Mouse (Mus musculus): ENCODE measurements around the gene Upk3a.
"Not testable (repeated sequence)": the region's sequence is repeated elsewhere in the genome, so short reads cannot be mapped to it uniquely, and the experiment has no call there.

Upk3a gene

DNA sequence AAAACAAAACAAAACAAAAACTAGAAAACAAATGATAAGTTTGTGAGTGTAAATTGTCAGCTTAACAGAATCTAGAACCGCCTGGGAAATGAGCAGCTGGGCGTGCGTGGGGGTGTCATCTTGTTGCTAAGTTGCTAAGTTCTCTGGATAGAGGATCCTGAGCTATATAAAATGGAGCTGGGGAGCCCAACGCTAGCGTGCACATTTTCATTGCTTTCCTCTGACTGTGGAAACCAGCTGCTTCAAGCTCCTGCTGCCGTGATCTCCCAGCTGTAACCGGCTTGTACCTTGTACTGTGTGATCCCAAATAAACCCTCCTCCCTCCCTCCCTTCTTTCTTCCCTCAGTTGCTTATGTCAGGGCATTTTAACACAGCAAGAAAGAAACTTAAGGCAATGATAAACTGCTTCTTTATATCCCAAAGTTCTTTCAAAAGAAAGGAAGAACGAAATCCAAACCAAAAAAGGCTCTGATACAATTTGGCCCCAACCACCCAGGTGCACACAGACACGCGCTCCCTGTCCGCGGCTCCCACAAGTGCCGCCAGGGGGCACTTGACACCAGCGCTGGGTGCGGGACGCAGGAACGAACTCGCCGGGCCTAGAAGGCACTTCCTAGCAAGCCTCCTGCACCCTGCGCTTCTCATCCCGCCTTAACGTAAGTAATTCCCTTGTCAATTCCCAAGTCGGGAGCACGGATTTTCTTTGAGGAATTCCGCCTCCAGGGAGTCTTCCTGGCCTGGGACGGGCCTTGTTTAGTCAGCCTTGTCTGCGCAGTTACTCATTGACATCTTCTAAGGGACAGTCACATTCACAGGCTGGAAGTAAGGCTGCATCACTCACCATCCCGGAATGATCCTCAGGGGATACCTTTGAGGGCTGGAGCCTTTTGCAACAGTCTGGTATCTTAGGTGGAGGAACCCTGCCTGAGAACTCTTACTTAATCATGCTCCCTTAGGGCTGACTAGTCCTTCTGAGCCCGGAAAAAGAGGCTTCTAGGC is 15.7 kb upstream of the Upk3a start:
- DNase-seq: peak; percentile 76 to 88

DNA sequence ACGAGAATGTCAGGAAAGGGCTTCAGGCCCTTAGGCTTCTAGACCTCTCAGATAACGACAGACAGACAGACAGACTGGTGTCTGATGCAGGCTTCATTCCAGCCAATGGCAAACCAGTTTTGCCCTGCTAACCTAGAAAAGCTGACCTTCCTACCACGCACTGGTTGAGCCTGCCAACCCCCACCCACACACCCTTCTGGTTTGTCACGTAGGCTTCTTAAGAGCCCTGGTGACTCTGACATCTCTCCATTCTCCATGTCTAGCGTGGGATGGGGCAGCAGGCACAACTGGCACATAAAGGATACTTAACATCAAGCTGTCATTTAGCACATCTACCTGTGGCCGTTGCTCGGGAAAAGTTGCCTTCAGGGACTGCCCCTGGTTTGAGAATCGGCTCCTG is 7.3 kb upstream of the Upk3a start:
- DNase-seq: no peak

DNA sequence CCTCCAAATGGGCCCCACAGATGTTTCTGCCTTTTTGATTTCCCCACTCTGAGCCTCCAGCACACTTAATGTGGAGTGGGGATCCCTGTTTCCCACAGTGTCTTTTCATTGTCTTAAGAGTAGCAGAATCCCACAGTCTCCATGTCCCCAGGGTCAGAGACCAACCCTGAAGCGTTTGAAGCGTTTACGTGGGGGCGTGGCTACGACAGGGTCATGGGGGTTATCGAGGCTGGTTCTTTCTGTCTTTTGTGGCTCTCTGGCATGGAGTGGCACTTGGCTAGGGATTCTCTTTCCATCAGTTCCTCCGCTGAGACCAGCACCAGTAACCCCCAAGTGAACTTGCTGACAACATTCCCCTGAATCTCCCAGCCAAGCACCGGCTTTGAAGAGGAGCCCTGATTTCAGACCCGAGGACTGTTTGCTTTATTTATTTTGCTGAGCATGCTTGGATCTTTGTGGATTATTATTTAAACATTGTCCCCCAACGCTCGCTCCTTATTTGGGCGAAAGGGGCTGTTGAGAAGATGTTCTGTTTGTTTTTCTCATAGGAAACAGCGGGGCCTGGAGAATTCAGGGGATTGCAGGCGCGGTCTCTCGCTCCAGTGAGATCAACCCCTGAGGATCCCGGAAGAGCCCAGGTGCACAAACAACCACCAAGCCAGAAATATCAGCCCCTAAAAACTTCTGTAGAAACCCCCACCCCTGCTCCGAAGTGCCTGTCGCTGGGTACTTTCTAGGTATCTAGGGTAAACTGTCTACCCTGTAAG is 4.9 kb upstream of the Upk3a start:
- no peak for DNase-seq

DNA sequence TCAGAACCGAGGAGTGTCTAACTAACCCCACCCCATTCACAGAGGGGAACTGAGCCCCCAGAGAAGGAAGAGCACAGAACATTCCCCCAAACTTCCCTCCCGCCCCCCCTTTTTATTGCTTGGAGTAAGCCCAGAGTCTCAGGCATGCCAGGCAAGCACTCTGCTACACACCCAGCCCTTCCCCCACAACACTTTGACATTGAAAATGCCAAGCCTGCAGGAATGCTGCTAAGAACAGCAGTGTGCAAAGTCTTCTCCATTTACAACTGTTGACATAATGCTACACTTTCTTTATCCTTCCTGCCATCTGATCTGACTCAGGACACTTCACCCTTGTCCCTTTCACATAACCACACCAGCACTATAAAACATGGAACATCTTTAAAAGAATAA is 4.3 kb upstream of the Upk3a start:
- no peak for DNase-seq

DNA sequence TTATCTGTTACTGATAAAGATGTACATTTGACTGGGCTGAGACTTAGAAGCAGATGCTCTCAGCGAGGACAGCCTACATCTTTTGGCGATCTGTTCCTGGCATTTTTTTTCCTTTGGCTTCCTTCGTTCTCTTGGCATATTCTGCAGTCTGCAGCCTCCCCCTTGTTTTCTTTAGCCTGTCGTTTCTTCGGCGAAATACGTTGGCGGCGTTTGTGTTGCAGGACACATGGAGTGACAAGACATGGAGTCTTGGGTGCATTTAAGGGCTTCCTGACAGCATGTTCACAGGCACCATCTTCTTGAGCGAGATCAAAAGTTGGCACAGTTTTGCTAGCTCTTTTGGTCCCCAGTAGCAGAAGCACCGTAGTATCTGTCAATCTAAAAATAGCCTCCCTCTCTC is 1.2 kb upstream of the Upk3a start:
- DNase-seq: no peak

DNA sequence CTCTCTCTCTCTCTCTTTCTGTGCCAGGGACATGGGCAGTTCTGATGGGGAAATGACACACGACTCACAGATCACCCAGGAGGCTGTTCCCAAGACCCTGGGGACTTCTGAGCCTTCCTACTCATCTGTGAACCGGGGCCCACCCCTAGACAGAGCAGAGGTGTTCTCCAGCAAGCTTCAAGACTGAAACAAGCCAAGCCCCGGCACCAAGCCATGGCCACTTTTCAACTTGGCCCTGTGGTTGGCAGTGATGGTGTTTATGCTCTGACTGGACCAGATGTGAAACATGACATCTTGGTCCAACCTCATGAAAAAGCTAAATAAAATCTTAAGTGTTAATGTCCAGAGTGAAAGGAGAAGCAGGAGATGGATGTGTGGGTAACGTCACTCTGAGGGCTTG is 5.3 kb downstream of the Upk3a start:
- DNase-seq: no peak

DNA sequence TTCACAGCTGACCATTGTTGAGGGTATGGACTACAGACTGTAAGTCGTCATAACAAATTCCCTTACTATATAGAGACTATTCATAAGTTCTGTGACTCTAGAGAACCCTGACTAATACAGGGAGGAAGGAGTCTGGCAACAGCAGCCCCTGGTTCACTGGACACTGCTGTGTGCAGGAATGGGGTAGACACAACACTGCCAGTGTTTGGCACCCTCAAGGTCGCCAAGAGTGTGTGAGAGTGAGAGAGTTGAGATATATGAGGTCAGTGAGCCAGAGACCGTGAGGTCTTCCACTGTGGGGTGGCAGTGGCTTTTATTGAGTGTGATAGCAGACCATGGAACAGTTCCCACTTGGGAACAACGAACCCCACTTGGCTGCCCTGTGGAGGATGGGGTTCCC is 9.3 kb downstream of the Upk3a start:
- DNase-seq: no peak

DNA sequence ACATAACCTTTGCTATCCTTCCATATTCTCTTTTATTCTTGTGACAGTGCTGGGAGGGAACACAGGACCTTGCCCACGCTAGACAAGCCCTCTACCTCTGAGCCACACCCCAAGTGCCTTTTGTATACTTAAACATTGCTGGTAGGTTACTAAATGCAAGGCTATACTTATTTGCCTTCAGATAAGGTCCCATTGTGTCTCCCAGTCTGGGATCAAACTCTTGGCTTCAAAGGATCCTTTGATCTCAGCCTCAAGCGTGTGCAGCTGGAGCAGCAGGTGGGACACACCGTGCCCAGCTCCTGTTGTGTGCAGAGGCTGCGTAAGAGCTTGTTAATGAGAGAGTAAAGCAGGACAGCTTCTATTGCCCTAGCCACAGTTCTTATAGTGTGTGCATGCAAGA is 10.8 kb downstream of the Upk3a start:
- no peak for DNase-seq

DNA sequence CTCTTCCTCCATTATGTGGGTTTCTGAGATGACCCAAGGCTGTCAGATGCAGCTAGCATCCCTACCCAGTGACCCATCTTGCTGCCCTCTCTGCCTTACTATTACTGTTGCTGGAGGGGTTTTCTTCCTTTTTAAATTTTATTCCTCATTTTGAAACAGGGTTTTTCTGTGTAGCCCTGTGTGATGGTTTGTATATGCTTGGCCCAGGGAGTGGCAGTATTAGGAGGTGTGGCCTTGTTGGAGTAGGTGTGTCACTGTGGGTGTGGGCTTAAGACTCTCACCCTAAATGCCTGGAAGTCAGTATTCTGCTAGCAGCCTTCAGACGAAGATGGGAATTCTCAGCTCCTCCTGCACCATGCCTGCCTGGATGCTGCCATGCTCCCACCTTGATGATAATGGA is 11.7 kb downstream of the Upk3a start, which contains the start of gene Fam118a:
TSS of gene Fam118a (plus strand) at position 301 of the 400 bp plus-strand sequence.
- not testable (repeated sequence) for DNase-seq

DNA sequence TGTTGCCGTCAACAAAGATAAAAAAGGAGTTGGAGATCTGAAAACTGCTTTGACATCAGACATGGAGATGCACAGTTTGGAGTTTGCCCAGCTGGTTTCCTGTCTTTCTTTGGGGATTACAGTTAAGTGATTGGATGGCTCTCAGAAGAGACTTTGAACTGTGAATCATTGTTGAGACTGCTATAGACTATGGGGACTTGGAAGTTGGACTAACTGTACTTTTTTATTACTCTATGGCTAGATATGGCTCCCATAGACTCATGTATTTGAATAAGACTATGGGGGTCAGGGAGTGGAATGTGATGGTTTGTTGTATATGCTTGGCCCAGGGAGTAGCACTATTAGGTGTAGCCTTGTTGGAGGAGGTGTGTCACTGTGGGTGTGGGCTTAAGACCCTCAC is 13.7 kb downstream of the Upk3a start:
- DNase-seq: not testable (repeated sequence)

DNA sequence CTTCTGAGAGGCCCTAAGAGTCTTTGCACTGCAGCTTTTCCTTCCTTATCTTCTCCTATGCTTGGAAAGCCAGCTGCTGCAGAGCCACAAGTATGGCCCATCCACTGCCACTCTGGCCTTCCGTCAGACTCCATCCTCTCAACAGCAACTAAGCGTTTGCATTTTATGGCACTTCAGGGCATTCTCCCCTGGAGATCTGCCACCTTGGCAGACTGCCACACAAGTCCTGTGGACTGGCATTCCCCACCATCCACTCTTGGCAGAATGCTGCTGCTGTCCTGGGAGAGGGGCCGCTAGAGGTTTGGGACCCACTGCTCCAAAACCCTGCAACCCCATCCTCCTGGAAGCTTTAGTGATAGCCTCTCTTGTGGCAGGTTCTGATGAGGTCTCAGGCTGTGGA is 14.9 kb downstream of the Upk3a start:
- DNase-seq: no peak

DNA sequence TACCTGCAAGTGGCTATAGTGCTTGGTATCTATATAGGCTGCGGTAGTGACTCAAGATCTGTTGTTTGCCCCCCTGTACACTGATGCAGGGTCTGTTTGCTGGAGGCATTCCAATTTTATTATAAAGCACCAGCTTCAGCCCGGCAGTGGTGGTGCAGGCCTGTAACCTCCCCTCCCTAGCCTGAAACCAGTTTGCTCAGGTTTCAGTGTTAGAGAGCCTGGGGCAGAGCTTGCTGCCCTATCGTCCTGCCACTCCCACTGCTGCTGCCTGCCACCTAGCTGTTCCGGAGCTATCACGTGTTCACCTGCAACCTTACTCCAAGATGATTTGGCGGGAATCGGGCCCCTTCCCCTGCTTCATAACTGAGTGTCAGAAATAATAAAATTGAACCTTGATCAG is 17.0 kb downstream of the Upk3a start:
- not testable (repeated sequence) for DNase-seq

DNA sequence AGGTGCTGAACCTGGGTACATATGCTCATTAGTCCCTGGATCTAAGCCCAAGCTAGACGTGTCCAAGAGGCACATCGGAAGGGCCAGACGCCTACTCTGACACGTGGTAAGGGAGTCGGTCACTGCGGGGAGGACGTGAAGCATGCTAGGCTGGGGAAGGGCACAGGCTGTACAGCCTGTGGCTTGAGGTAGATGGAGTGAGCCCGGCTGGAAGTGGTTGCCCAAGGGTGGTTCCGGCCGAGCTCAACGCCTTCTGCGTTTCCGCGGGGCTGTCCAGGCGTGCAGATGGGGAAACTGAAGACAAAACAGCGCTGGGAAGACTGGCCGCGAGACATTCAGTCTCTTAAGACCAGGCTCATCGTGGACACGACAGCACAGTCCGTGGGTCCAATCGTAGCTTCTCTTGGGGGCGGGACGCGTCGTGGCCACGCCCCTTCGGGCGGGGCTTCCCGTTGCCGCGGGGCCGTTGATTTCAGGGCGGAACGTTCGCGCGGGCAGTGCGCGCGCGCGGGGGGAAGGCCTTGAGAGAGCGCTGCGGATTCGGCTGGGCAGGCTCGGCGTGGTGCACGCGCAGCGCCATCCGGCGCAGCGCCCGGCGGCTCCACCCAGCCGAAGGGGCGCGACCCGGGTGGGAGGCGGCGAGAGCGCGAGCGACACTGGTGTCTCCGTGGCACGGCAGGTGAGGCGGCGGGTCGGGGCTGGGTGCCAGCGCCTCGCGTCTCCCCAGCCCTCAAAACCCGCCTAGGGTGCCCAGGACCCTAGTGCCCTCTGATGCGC is 19.8 kb downstream of the Upk3a start:
- peak; percentile 95 to 99 for DNase-seq

DNA sequence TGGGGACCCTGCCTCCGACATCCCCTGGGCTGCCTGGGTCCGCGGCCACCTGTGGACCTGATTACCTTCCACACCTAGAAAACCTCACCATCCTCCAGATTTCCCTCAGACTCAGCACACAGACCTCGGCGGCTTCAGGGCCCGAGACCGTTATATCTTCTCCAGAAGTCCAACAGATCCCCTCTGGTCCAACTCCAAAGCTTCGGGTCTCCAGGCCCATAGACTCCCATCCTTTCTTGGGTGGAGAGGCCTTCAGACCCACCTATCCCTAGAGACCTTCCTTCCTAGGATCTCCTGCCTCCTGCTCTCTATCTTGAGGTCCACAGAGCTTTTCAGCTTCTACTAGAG is 20.4 kb downstream of the Upk3a start:
- DNase-seq: no peak

DNA sequence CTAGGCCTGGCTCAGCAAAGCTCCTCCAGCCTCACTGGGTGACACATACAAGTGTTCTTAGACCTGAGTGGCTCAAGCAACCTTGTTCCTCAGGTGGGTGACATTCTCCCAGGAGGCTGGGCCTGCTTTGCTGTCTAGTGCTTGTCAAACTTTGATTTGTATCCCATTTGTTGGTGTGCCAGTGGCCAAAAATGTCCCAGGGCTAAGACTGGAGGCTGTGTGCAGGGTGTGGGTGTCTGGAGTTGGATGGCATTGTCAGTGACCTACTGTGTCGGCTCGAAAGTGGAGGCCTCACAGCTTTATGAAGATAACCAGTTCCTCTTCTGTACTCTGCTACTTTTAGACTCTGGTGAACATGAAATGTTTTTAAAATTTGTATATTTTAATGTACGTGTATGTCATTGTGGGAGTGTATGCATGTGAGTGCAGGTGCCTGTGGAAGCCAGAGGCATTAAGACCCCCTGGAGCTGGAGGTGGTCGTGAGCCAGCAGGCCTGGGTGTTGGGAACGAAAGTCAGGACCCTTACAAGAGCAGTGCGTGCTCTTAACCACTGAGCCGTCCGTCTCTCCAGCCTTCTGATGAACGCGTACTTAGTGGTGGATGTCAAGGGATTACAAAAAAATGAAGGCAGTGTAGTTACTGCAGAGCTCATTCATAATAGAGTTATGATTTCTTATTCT is 24.7 kb downstream of the Upk3a start:
- no peak for DNase-seq

DNA sequence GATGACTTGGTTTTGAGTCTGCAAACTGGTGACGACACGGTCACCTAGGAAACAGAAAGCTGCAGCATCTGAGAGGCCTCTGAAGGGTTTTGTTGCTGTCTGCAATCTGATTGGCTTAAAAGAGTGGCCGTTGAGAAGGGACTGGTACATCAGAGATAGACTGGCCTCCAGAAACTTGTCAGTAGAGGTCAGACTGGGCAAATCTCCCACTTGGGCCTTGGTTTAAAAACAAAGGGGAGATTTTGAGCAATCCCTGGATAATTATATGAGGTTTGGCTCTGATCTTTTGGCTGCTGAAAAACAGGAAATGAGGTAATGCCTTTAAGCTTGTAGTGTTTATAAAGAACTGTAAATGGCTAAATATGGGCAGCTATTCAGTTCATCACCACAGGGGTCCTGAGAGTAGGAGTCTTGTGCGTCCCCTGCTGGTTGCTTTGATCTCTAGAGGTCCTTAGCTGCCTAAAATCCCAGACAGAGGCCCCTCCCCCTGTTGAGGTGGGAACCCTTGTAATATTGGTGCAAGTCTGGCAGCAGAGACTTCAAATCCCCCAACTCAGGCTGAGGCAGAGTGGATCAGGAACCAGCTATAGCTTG is 25.5 kb downstream of the Upk3a start:
- DNase-seq: peak; percentile 38 to 55

DNA sequence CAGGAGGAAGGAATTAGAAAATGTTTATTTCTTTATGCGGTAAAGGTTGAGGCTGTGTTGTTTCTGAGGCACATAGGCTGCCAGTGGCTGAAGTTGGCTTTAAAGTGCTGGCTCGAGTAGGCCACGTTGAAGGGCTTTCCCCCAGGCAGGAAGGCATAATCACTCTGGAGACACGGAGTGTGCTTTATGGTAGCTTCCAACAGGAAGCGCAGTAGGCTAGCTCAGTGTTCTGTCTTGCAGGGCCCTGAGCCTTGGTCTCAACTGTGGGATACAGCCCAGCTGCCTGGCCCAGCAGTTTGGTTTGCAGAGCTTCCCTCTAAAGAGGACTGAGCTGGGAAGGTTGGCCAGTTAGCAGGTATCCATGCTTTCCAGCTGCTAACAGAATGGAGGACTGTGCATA is 26.2 kb downstream of the Upk3a start:
- DNase-seq: no peak

DNA sequence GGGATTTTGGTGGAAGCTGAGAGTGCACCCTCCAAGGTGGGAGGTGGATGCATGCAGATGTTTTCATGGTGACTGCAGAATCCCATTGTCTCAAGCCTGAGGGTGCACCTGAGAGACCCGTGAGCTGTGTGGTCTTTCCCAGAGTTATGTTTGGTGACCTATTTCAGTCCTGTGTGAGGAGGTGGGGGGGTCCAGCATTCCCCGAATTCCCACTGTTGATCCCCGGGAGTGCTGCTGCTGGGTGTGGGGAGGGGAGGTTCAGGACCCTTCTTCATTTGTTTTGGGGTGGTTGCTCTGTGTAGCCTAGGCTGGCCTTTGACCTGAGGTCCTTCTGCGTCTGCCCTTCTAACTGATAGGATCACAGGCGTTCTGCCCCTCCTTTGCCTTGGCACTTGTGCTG is 26.8 kb downstream of the Upk3a start:
- no peak for DNase-seq

DNA sequence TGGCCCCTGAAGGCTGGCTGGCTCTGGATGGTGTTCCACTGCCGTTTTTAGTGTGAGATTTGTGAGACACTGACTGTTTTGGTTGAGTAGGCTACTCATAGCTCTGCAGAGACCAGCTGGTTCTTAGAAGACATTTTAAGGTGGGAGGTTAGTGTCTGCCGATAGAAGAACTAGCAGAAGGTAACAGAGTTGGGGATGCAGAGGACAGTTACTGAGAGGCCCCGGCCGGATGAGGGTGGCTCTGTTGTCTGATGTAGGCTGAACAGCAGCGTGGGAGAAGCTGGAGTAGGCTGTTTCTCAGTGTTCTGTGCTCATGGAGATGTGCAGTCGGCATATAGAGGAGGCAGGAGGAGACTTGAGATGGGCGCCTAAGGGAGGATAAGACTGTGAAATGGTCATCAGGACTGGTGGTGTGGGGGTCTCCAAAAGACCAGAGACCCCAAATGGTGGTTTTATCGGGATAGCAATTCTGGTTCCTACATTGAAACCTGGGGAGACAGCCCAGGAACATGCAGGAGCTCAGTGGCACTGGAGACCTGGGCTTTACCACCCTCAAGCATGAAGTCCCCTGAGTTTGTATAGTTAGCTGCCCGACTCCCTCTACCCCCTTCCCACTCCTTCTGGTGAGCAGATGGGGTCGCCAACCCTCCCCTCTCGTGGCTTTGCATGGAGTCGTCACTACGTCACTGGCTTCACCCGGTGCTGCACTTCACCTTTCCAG is 29.4 kb downstream of the Upk3a start:
- no peak for DNase-seq

DNA sequence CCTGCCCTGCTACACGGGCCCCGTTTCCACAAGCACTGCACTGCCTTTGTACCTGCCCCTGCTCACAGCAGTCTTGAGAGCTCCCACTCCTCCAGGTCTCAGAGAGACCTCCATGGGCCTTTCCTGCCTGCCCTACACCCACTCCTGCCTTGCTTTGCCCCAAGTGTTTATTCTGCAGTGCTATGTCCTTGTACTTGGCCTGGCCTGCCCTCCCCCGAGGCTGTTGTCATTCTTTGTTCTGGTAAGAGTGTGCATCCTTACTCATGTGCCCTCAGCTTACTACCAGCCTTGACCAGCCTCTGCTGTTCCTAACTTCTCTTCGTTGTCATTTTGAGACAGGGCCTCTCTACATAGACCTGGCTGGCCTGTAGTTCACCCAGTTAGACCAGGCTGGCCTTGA is 30.9 kb downstream of the Upk3a start:
- no peak for DNase-seq

DNA sequence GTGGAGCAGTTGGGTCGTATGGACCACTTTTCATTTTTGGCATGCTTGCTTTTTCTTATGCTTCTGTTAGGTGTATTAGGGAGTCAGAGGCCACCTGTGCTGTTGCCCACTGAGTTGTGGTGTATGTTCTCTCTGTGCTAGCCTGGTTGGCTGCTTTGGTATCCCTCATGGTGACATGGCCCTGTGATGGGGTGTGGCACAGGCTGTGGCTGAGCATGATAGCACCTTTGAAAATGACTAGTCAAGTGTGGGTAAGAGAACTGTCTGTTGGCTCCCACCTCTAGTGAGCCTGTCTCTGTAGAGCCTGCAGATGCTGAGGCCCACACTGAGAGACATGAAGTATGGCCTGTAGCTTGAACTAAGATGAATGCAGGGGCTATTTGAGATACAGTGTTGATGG is 32.8 kb downstream of the Upk3a start:
- no peak for DNase-seq

DNA sequence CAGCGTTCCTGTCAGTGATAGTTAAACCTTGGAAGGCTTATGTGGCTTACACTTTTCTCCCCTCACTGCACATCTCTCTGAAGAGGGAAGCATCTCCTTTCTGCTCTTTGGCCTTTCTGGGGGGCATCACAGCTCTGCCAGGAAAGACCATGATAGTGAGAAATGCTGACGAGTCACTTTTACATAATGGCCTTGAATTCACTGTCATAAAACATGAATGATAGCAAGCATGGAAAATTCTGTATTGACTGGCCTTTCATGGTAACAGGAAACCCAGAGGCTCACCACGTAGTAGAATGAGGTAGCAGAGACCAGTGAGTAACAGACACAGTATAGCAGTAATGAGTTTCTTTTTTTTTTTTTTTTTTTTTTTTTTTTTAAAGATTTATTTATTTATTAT is 37.2 kb downstream of the Upk3a start:
- DNase-seq: no peak

All from cerebellum, adult 18-20 months (tissue).